Mouse (Mus musculus) v-Abl transformed pro-B cells (cell line): ENCODE results near the gene Ttc28.

Experiments
- in situ Hi-C, 2 experiments: fragments of 400-800 bp; cut with MboI; formaldehyde crosslinking; loops; one replicate each; pipeline ENCODE4 v1.15.1; 2025; ENCODE audit not compliant: unreplicated experiment in 2 of 2

The Ttc28 gene

GRCm38 (mm10) chr5:111069931-111070330 is 190.3 kb downstream of the Ttc28 start:
- in situ Hi-C loops: no loop called here

- in situ Hi-C loops: no loop called here
Measured at GRCm38 (mm10) chr5:111070361-111070760, 190.8 kb downstream of the Ttc28 start.

- in situ Hi-C loops: no loop called here
Measured at GRCm38 (mm10) chr5:111073316-111073736, 193.7 kb downstream of the Ttc28 start.

GRCm38 (mm10) chr5:111074050-111074449 is 194.4 kb downstream of the Ttc28 start:
- in situ Hi-C loops: no loop called here

GRCm38 (mm10) chr5:111075841-111076240 is 196.2 kb downstream of the Ttc28 start:
- in situ Hi-C loops: no loop called here

- in situ Hi-C loops: no loop called here
Measured at GRCm38 (mm10) chr5:111077261-111077660, 197.7 kb downstream of the Ttc28 start.

GRCm38 (mm10) chr5:111080601-111081000 is 201.0 kb downstream of the Ttc28 start:
- in situ Hi-C loops: no loop called here

- in situ Hi-C loops: no loop called here
Measured at GRCm38 (mm10) chr5:111085849-111086248, 206.2 kb downstream of the Ttc28 start.

GRCm38 (mm10) chr5:111096750-111097149 is 217.1 kb downstream of the Ttc28 start:
- in situ Hi-C loops: no loop called here

- in situ Hi-C loops: no loop called here
Measured at GRCm38 (mm10) chr5:111097233-111098160, 217.9 kb downstream of the Ttc28 start.

GRCm38 (mm10) chr5:111098516-111099274 is 219.1 kb downstream of the Ttc28 start:
- in situ Hi-C loops: no loop called here

GRCm38 (mm10) chr5:111100585-111100984 is 221.0 kb downstream of the Ttc28 start:
- in situ Hi-C loops: no loop called here

GRCm38 (mm10) chr5:111101383-111101932 is 221.9 kb downstream of the Ttc28 start:
- in situ Hi-C loops: no loop called here

- in situ Hi-C loops: no loop called here
Measured at GRCm38 (mm10) chr5:111104801-111105200, 225.2 kb downstream of the Ttc28 start.

- in situ Hi-C loops: no loop called here
Measured at GRCm38 (mm10) chr5:111111378-111111777, 231.8 kb downstream of the Ttc28 start.

GRCm38 (mm10) chr5:111113183-111113582 is 233.6 kb downstream of the Ttc28 start:
- in situ Hi-C loops: no loop called here

GRCm38 (mm10) chr5:111113694-111114375 is 234.2 kb downstream of the Ttc28 start:
- in situ Hi-C loops: no loop called here

- in situ Hi-C loops: no loop called here
Measured at GRCm38 (mm10) chr5:111114597-111114996, 235.0 kb downstream of the Ttc28 start.

GRCm38 (mm10) chr5:111115519-111116350 is 236.1 kb downstream of the Ttc28 start:
- in situ Hi-C loops: no loop called here

- in situ Hi-C loops: no loop called here
Measured at GRCm38 (mm10) chr5:111119805-111120204, 240.2 kb downstream of the Ttc28 start.
